13 mouse cellular contexts compared by ENCODE assay signal in genomic region chr4:45495531-45496201, GRCm38 (mm10). TPM values are rescaled to one million over a fixed set of nuclear protein-coding genes. Genes with fewer than 3 reads are reported as not detected.
DNase-seq lines count a peak whose midpoint lies in the region; ATAC-seq and TF ChIP-seq lines count a peak whose summit lies in the region.
"Had no signal": no experiment of that assay in that cellular context is flagged by ENCODE, and none has a peak within 500 bp of the region (broad histone marks: within the 10 kb centered on the region; RNA-seq: fewer than 3 reads in every experiment).

No protein-coding gene starts in this region.

- no peak for ATAC-seq in heart, embryonic 12.5 days (ENCODE audit: insufficient number of reproducible peaks, low FRiP score)
- no peak for ATAC-seq in liver, embryonic 12.5 days
- peak; percentile 28; the same call in 1 of the 2 replicates for ATAC-seq in limb, embryonic 14.5 days (ENCODE audit: low FRiP score, low read depth)
- peak; percentile 43 for ATAC-seq in stomach, postnatal 0 days (ENCODE audit: low FRiP score, low TSS enrichment)

- no peak for TF ChIP-seq CTCF in stomach, postnatal 0 days (IDR thresholded peaks at IDR 0.05; ENCODE audit: low read depth)

- no peak for TF ChIP-seq POLR2A in limb, embryonic 14.5 days (IDR thresholded peaks at IDR 0.05; ENCODE audit: borderline replicate concordance, extremely low read depth, insufficient read depth, insufficient read length)

- DNase-seq in heart, adult 11 months: no peak
- DNase-seq in liver: no peak
- DNase-seq in limb, embryonic 14.5 days (ENCODE audit: low spot score): no peak
- peak; percentile 63 for DNase-seq in stomach, postnatal 0 days (ENCODE audit: low spot score)
- no peak for DNase-seq in kidney, postnatal 25 days
- DNase-seq in layer of hippocampus, postnatal 10 days (ENCODE audit: low spot score in 2 of 2): no peak
- DNase-seq: gastrocnemius, adult 2 months; kidney, adult 8-10 months; right cerebral cortex, adult 18-20 months had no signal

- peak overlapping the region; percentile 71 for H3K27ac ChIP-seq in heart, embryonic 12.5 days (ENCODE audit: poor library complexity, severe bottlenecking)
- H3K27ac ChIP-seq in liver, embryonic 12.5 days: peak overlapping the region; percentile 47
- no peak overlapping the region for H3K27ac ChIP-seq in limb, embryonic 14.5 days (replicated peaks; ENCODE audit: low read depth, low read length)
- peak overlapping the region; percentile 56 for H3K27ac ChIP-seq in stomach, postnatal 0 days (replicated peaks)
- H3K27ac ChIP-seq: gastrocnemius, adult 2 months; neural tube, embryonic 15.5 days had no signal

- H3K36me3 ChIP-seq in heart, embryonic 12.5 days: no peaks in the 10 kb centered on the region
- H3K36me3 ChIP-seq in liver, embryonic 12.5 days: 0 out of 2 replicates have a peak, but pooled peaks cover 3% of the 10 kb centered on the region
- H3K36me3 ChIP-seq in limb, embryonic 14.5 days (ENCODE audit: control insufficient read depth, insufficient read depth, low read length): no peaks in the 10 kb centered on the region
- H3K36me3 ChIP-seq in stomach, postnatal 0 days (ENCODE audit: control insufficient read depth, insufficient read depth, low read length): no peaks in the 10 kb centered on the region
- H3K36me3 ChIP-seq: G1E; neural tube, embryonic 15.5 days had no signal

- no peaks in the 10 kb centered on the region for H3K27me3 ChIP-seq in heart, embryonic 12.5 days (replicated peaks)
- H3K27me3 ChIP-seq in liver, embryonic 12.5 days (replicated peaks): no peaks in the 10 kb centered on the region
- H3K27me3 ChIP-seq in limb, embryonic 14.5 days (ENCODE audit: control insufficient read depth, insufficient read depth, low read length): no peaks in the 10 kb centered on the region
- H3K27me3 ChIP-seq in stomach, postnatal 0 days (ENCODE audit: control insufficient read depth, insufficient read depth, low read length): no peaks in the 10 kb centered on the region
- H3K27me3 ChIP-seq: neural tube, embryonic 15.5 days had no signal

- no peaks in the 10 kb centered on the region for H3K9me3 ChIP-seq in heart, embryonic 12.5 days (replicated peaks)
- H3K9me3 ChIP-seq in liver, embryonic 12.5 days (replicated peaks): no peaks in the 10 kb centered on the region
- H3K9me3 ChIP-seq in limb, embryonic 14.5 days (ENCODE audit: control insufficient read depth, low read length): no peaks in the 10 kb centered on the region
- no peaks in the 10 kb centered on the region for H3K9me3 ChIP-seq in stomach, postnatal 0 days (ENCODE audit: control insufficient read depth, low read length)
- H3K9me3 ChIP-seq: G1E; neural tube, embryonic 15.5 days had no signal

- H3K4me1 ChIP-seq in heart, embryonic 12.5 days (replicated peaks): peaks cover 99% of the 10 kb centered on the region
- H3K4me1 ChIP-seq in liver, embryonic 12.5 days: peaks cover 97% of the 10 kb centered on the region
- peaks cover 75% of the 10 kb centered on the region for H3K4me1 ChIP-seq in limb, embryonic 14.5 days (ENCODE audit: control insufficient read depth, insufficient read depth, low read length)
- peaks cover 39% of the 10 kb centered on the region for H3K4me1 ChIP-seq in stomach, postnatal 0 days (replicated peaks; ENCODE audit: control insufficient read depth, insufficient read depth)

- TF ChIP-seq EP300 in stomach, postnatal 0 days (optimal IDR thresholded peaks at IDR 0.05): no peak

- H3K4me2 ChIP-seq in heart, embryonic 12.5 days: no peak overlapping the region
- no peak overlapping the region for H3K4me2 ChIP-seq in liver, embryonic 12.5 days
- no peak overlapping the region for H3K4me2 ChIP-seq in limb, embryonic 14.5 days (replicated peaks; ENCODE audit: low read depth, low read length, severe bottlenecking)
- H3K4me2 ChIP-seq in stomach, postnatal 0 days (replicated peaks; ENCODE audit: low read depth): 0 out of 2 replicates have a peak overlapping the region, but pooled peaks have one; percentile 25
- H3K4me2 ChIP-seq: neural tube, embryonic 15.5 days had no signal

- H3K4me3 ChIP-seq in heart, embryonic 12.5 days: no peak overlapping the region
- H3K4me3 ChIP-seq in liver, embryonic 12.5 days: no peak overlapping the region
- H3K4me3 ChIP-seq in limb, embryonic 14.5 days (replicated peaks; ENCODE audit: low read length): no peak overlapping the region
- no peak overlapping the region for H3K4me3 ChIP-seq in stomach, postnatal 0 days (ENCODE audit: low read depth, low read length)
- H3K4me3 ChIP-seq: gastrocnemius, adult 2 months; neural tube, embryonic 15.5 days had no signal

- peak overlapping the region; percentile 52; the same call in 1 of the 2 replicates for H3K9ac ChIP-seq in heart, embryonic 12.5 days
- no peak overlapping the region for H3K9ac ChIP-seq in liver, embryonic 12.5 days
- H3K9ac ChIP-seq in limb, embryonic 14.5 days (ENCODE audit: low read depth, low read length, severe bottlenecking): no peak overlapping the region
- H3K9ac ChIP-seq in stomach, postnatal 0 days (ENCODE audit: low read length): 0 out of 2 replicates have a peak overlapping the region, but pooled peaks have one; percentile 8
- H3K9ac ChIP-seq: neural tube, embryonic 15.5 days had no signal

- WGBS in heart, embryonic 12.5 days: 48% methylated on average over 8 of the region's 8 CpGs
- WGBS in liver, embryonic 12.5 days (ENCODE audit: insufficient replicate concordance): 64% methylated on average over 8 of the region's 8 CpGs
- WGBS in limb, embryonic 14.5 days: 40% methylated on average over 7 of the region's 8 CpGs
- 36% methylated on average over 8 of the region's 8 CpGs for WGBS in stomach, postnatal 0 days

RNA-seq across cellular contexts. Expression of gene Shb, which starts 36.6 kb away (rescaled TPM):
- polyA plus RNA-seq in heart, embryonic 12.5 days (2016; fragmentation: Nextera tagmentation; extraction: Ambion mirVana): 13.9 and 15.3 TPM in 2 replicates
- polyA plus RNA-seq in liver, embryonic 12.5 days (2016; fragmentation: Nextera tagmentation; extraction: Ambion mirVana): 8.7 and 9.9 TPM in 2 replicates
- 19.0 and 20.9 TPM in 2 replicates for polyA plus RNA-seq in limb, embryonic 14.5 days (2012; rRNA removed)
- 9.2 and 10.6 TPM in 2 replicates for polyA plus RNA-seq in limb, embryonic 14.5 days (2014; fragmentation: Nextera tagmentation; extraction: Ambion mirVana)
- polyA plus RNA-seq in stomach, postnatal 0 days (2015; fragmentation: Nextera tagmentation; extraction: Ambion mirVana): 5.5 and 6.9 TPM in 2 replicates
- 10 to 100 TPM; 27.0 to 29.0 TPM for total RNA-seq in layer of hippocampus, postnatal 10 days (2021)
- total RNA-seq: G1E had no signal
- polyA plus RNA-seq: G1E had no signal

Comparison
In these comparisons a context has a peak if more than half of its experiments do, and no peak if none do; other contexts are left out.
1. ATAC-seq: peak in limb, embryonic 14.5 days (single experiment) and stomach, postnatal 0 days (single experiment); none in heart, embryonic 12.5 days (single experiment) and liver, embryonic 12.5 days (single experiment).
2. H3K9ac ChIP-seq: peak in heart, embryonic 12.5 days (single experiment) and stomach, postnatal 0 days (single experiment); none in liver, embryonic 12.5 days (single experiment) and limb, embryonic 14.5 days (single experiment).